In genomic region chr17:28213236-28213635, GRCm38 (mm10) we compare ENCODE assay signal across 12 mouse cellular contexts. TPM values are rescaled to one million over a fixed set of nuclear protein-coding genes. Genes with fewer than 3 reads are reported as not detected.
A peak's percentile ranks its signal among the peaks of the same experiment; 100 is the strongest.
DNase-seq lines count a peak whose midpoint lies in the region; ATAC-seq and TF ChIP-seq lines count a peak whose summit lies in the region.
"Had no signal": no experiment of that assay in that cellular context is flagged by ENCODE, and none has a peak within 500 bp of the region (broad histone marks: within the 10 kb centered on the region; RNA-seq: fewer than 3 reads in every experiment).

No protein-coding gene starts in this region.

- H3K9me3 ChIP-seq in liver, embryonic 11.5 days (ENCODE audit: control insufficient read depth, low read length) = no peaks in the 10 kb centered on the region
- no peaks in the 10 kb centered on the region for H3K9me3 ChIP-seq in MEL (replicated peaks; ENCODE audit: insufficient read depth, low read length)
- no peaks in the 10 kb centered on the region for H3K9me3 ChIP-seq in hindbrain, embryonic 11.5 days (ENCODE audit: control insufficient read depth, low read length)
- H3K9me3 ChIP-seq: heart, embryonic 12.5 days had no signal

- no peak for TF ChIP-seq POLR2A in MEL (IDR thresholded peaks at IDR 0.05; ENCODE audit: control insufficient read depth in 1 of 2, insufficient read depth in 1 of 2, low read depth in 1 of 2, low read length in 2 of 2, poor library complexity in 1 of 2)
- no peak for TF ChIP-seq POLR2A in olfactory bulb, adult 2 months (IDR thresholded peaks at IDR 0.05; ENCODE audit: insufficient read depth, low read depth, low read length)

- peak; percentile 68 to 76 (median 75) for TF ChIP-seq CTCF in MEL (IDR thresholded peaks at IDR 0.05 in 2 of 3, conservative IDR thresholded peaks at IDR 0.05 in 1 of 3; ENCODE audit: control insufficient read depth in 1 of 3, insufficient read depth in 1 of 3, low read depth in 2 of 3, low read length in 3 of 3, poor library complexity in 1 of 3, severe bottlenecking in 1 of 3)
- TF ChIP-seq CTCF in olfactory bulb, adult 2 months (IDR thresholded peaks at IDR 0.05; ENCODE audit: insufficient read depth, low read depth, low read length) = peak; percentile 50; the same call in 1 of the 2 replicates

- peaks cover 29% of the 10 kb centered on the region for H3K79me2 ChIP-seq in MEL (ENCODE audit: control insufficient read depth, insufficient read depth, low read length, poor library complexity)

- peaks cover 38% of the 10 kb centered on the region for H3K4me1 ChIP-seq in liver, embryonic 11.5 days (replicated peaks; ENCODE audit: control insufficient read depth, insufficient read depth, low read length)
- peaks cover 3 to 20% of the 10 kb centered on the region in 2 experiments for H3K4me1 ChIP-seq in MEL (ENCODE audit: control insufficient read depth in 1 of 2, insufficient read depth in 2 of 2, low read length in 2 of 2)
- H3K4me1 ChIP-seq in olfactory bulb, adult 2 months (ENCODE audit: control insufficient read depth, insufficient read depth, low read length) = peaks cover 28% of the 10 kb centered on the region
- H3K4me1 ChIP-seq in hindbrain, embryonic 11.5 days (replicated peaks; ENCODE audit: control insufficient read depth, insufficient read depth, low read length) = no peaks in the 10 kb centered on the region

- peak; percentile 80 for DNase-seq in CD4-positive, CD25-positive, alpha-beta regulatory T cell, adult 2 months (ENCODE audit: low read depth, low spot score)
- peak; percentile 44 for DNase-seq in liver
- no peak for DNase-seq in liver, embryonic 11.5 days (ENCODE audit: low spot score)
- peak; percentile 69 for DNase-seq in MEL (ENCODE audit: low read depth, low spot score)
- no peak for DNase-seq in heart, adult 8-10 months (ENCODE audit: low spot score)
- DNase-seq in hindbrain, embryonic 11.5 days (ENCODE audit: low spot score) = no peak
- DNase-seq: kidney, adult 18-20 months; lung, postnatal 14 days; right cerebral cortex, postnatal 4 days had no signal

- peaks cover 3% of the 10 kb centered on the region; the same call in 1 of the 2 replicates for H3K27me3 ChIP-seq in liver, embryonic 11.5 days (replicated peaks; ENCODE audit: control insufficient read depth, insufficient read depth, low read length)
- no peaks in the 10 kb centered on the region for H3K27me3 ChIP-seq in MEL (ENCODE audit: control insufficient read depth in 1 of 2, insufficient read depth in 2 of 2, low read length in 2 of 2)
- H3K27me3 ChIP-seq in hindbrain, embryonic 11.5 days (ENCODE audit: control insufficient read depth, insufficient read depth, low read length) = no peaks in the 10 kb centered on the region

- TF ChIP-seq RAD21 in MEL (IDR thresholded peaks at IDR 0.05; ENCODE audit: low read depth, low read length) = peak; percentile 2; the same call in 1 of the 2 replicates

- no peak for TF ChIP-seq EP300 in MEL (IDR thresholded peaks at IDR 0.05; ENCODE audit: low read depth in 1 of 2, low read length in 2 of 2)

- ATAC-seq in CD4-positive, CD25-positive, alpha-beta regulatory T cell, adult 4 months = no peak
- ATAC-seq in liver, embryonic 11.5 days (replicated peaks; ENCODE audit: low FRiP score) = no peak
- no peak for ATAC-seq in hindbrain, embryonic 11.5 days (ENCODE audit: low FRiP score)

- 20% methylated on average over 4 of the region's 4 CpGs for WGBS in liver, embryonic 11.5 days
- 31% methylated on average over 4 of the region's 4 CpGs for WGBS in olfactory bulb, adult 2 months
- WGBS in hindbrain, embryonic 11.5 days = 34% methylated on average over 4 of the region's 4 CpGs

- H3K27ac ChIP-seq in liver, embryonic 11.5 days (ENCODE audit: low read depth, low read length) = no peak overlapping the region
- H3K27ac ChIP-seq in MEL (ENCODE audit: control insufficient read depth, low read depth, low read length) = no peak overlapping the region
- no peak overlapping the region for H3K27ac ChIP-seq in olfactory bulb, adult 2 months (ENCODE audit: insufficient read depth, low read depth, low read length)
- H3K27ac ChIP-seq in hindbrain, embryonic 11.5 days (ENCODE audit: low read depth, low read length) = no peak overlapping the region

- H3K36me3 ChIP-seq in liver, embryonic 11.5 days (ENCODE audit: control insufficient read depth, insufficient read depth, low read length) = no peaks in the 10 kb centered on the region
- peaks cover 1 to 14% of the 10 kb centered on the region in 2 experiments; a peak in 3 of 4 replicates for H3K36me3 ChIP-seq in MEL (ENCODE audit: control insufficient read depth in 1 of 2, insufficient read depth in 2 of 2, low read length in 2 of 2)
- no peaks in the 10 kb centered on the region for H3K36me3 ChIP-seq in hindbrain, embryonic 11.5 days (ENCODE audit: control insufficient read depth, insufficient read depth, low read length)
- H3K36me3 ChIP-seq: heart, embryonic 12.5 days had no signal

- no peak overlapping the region for H3K4me3 ChIP-seq in liver, embryonic 11.5 days (ENCODE audit: low read depth, low read length)
- H3K4me3 ChIP-seq in MEL (ENCODE audit: control insufficient read depth in 1 of 2, insufficient read depth in 1 of 2, low read depth in 2 of 2, low read length in 2 of 2) = no peak overlapping the region
- no peak overlapping the region for H3K4me3 ChIP-seq in olfactory bulb, adult 2 months (ENCODE audit: insufficient read depth, low read depth, low read length)
- no peak overlapping the region for H3K4me3 ChIP-seq in hindbrain, embryonic 11.5 days (ENCODE audit: low read depth, low read length)
- H3K4me3 ChIP-seq: heart, embryonic 12.5 days had no signal

- no peak overlapping the region for H3K4me2 ChIP-seq in liver, embryonic 11.5 days
- no peak overlapping the region for H3K4me2 ChIP-seq in hindbrain, embryonic 11.5 days (replicated peaks; ENCODE audit: low read depth, low read length)
- H3K4me2 ChIP-seq: heart, embryonic 12.5 days had no signal

- no peak overlapping the region for H3K9ac ChIP-seq in liver, embryonic 11.5 days (ENCODE audit: low read depth, low read length)
- no peak overlapping the region for H3K9ac ChIP-seq in MEL (ENCODE audit: control insufficient read depth, low read depth, low read length, poor library complexity, severe bottlenecking)
- no peak overlapping the region for H3K9ac ChIP-seq in hindbrain, embryonic 11.5 days (ENCODE audit: low read depth, low read length)
- H3K9ac ChIP-seq: heart, embryonic 12.5 days had no signal

TF ChIP-seq in MEL, 35 proteins besides CTCF, POLR2A, EP300 and RAD21:
- TF ChIP-seq ZNF384 (IDR thresholded peaks at IDR 0.05; ENCODE audit: low read depth, low read length) = 0 out of 2 replicates have a peak, but pooled peaks have one; percentile 7
- TF ChIP-seq SMC3 (IDR thresholded peaks at IDR 0.05; ENCODE audit: low read depth, low read length) = peak; percentile 35
- TF ChIP-seq GABPA (IDR thresholded peaks at IDR 0.05; ENCODE audit: low read depth, low read length) = no peak

RNA-seq across cellular contexts. Expression of gene Def6, which starts 5.7 kb away (rescaled TPM):
- 10 to 100 TPM; 30.3 to 34.6 TPM for polyA plus RNA-seq in CD4-positive, CD25-positive, alpha-beta regulatory T cell, adult 4 months (2017; shearing (Covaris generic))
- 24.1 and 27.3 TPM in 2 replicates for polyA plus RNA-seq in liver, embryonic 11.5 days (2014; fragmentation: Nextera tagmentation; extraction: Ambion mirVana)
- 110 and 121 TPM in 2 replicates for total RNA-seq in MEL (2012; rRNA removed)
- 100 to 1,000 TPM in 1 of 2 experiments, not detected in 1; 154 TPM for polyA plus RNA-seq in MEL (2012; ENCODE audit: insufficient read depth in 1 of 2, insufficient read length in 2 of 2, low read depth in 1 of 2, low replicate concordance in 2 of 2, missing spikeins in 1 of 2)
- not detected in 2 replicates for polyA plus RNA-seq in olfactory bulb, adult 2 months (2012; ENCODE audit: insufficient read depth, insufficient read length, low replicate concordance, missing spikeins)
- 1 to 10 TPM; 2.5 to 4.0 (median 3.6) TPM for total RNA-seq in heart, adult 8-10 months (2022)
- polyA plus RNA-seq in hindbrain, embryonic 11.5 days (2014; fragmentation: Nextera tagmentation; extraction: Ambion mirVana) = 1.8 and 2.9 TPM in 2 replicates

RNA-seq across cellular contexts. Expression of gene Ppard, which starts 19.3 kb away (rescaled TPM):
- 1 to 10 TPM; 2.6 to 4.6 TPM for polyA plus RNA-seq in CD4-positive, CD25-positive, alpha-beta regulatory T cell, adult 4 months (2017; shearing (Covaris generic))
- 1.6 and 2.3 TPM in 2 replicates for polyA plus RNA-seq in liver, embryonic 11.5 days (2014; fragmentation: Nextera tagmentation; extraction: Ambion mirVana)
- total RNA-seq in MEL (2012; rRNA removed) = 3.4 and 3.5 TPM in 2 replicates
- 10 to 100 TPM in 1 of 2 experiments, not detected in 1; 12.7 TPM for polyA plus RNA-seq in MEL (2012; ENCODE audit: insufficient read depth in 1 of 2, insufficient read length in 2 of 2, low read depth in 1 of 2, low replicate concordance in 2 of 2, missing spikeins in 1 of 2)
- not detected in 2 replicates for polyA plus RNA-seq in olfactory bulb, adult 2 months (2012; ENCODE audit: insufficient read depth, insufficient read length, low replicate concordance, missing spikeins)
- 10 to 100 TPM; 32.4 to 33.8 (median 33.1) TPM for total RNA-seq in heart, adult 8-10 months (2022)
- 1.7 and 3.5 TPM in 2 replicates for polyA plus RNA-seq in hindbrain, embryonic 11.5 days (2014; fragmentation: Nextera tagmentation; extraction: Ambion mirVana)

RNA-seq across cellular contexts. Expression of gene Zfp523, which starts 36.3 kb away (rescaled TPM):
- polyA plus RNA-seq in CD4-positive, CD25-positive, alpha-beta regulatory T cell, adult 4 months (2017; shearing (Covaris generic)) = 1 to 10 TPM; 2.9 to 5.5 TPM
- 13.3 and 14.6 TPM in 2 replicates for polyA plus RNA-seq in liver, embryonic 11.5 days (2014; fragmentation: Nextera tagmentation; extraction: Ambion mirVana)
- 21.4 and 29.5 TPM in 2 replicates for total RNA-seq in MEL (2012; rRNA removed)
- polyA plus RNA-seq in MEL (2012; ENCODE audit: insufficient read depth in 1 of 2, insufficient read length in 2 of 2, low read depth in 1 of 2, low replicate concordance in 2 of 2, missing spikeins in 1 of 2) = 10 to 100 TPM in 1 of 2 experiments, not detected in 1; 53.0 TPM
- polyA plus RNA-seq in olfactory bulb, adult 2 months (2012; ENCODE audit: insufficient read depth, insufficient read length, low replicate concordance, missing spikeins) = not detected in 2 replicates
- 10 to 100 TPM; 12.2 to 18.5 (median 14.2) TPM for total RNA-seq in heart, adult 8-10 months (2022)
- polyA plus RNA-seq in hindbrain, embryonic 11.5 days (2014; fragmentation: Nextera tagmentation; extraction: Ambion mirVana) = 27.6 and 29.5 TPM in 2 replicates

Comparison
In these comparisons a context has a peak if more than half of its experiments do, and no peak if none do; other contexts are left out.
1. DNase-seq: peak in CD4-positive, CD25-positive, alpha-beta regulatory T cell, adult 2 months (single experiment), liver (single experiment) and MEL (single experiment); none in liver, embryonic 11.5 days (single experiment), heart, adult 8-10 months (single experiment) and hindbrain, embryonic 11.5 days (single experiment).